Mouse (Mus musculus) liver, embryonic 15.5 days (tissue): ENCODE measurements around the gene Lman2l. TPM values are rescaled to one million over a fixed set of nuclear protein-coding genes. Genes with fewer than 3 reads are reported as not detected.

ENCODE experiments used
- ATAC-seq: fragments of 200-750 bp; cut with Nextera tagmentation; 2 replicates; pipeline ENCODE4 v1.8.0; 2017; ENCODE audit warnings: moderate number of reproducible peaks, mild to moderate bottlenecking, moderate library complexity; ENCODE audit not compliant: insufficient read depth
- H3K27ac ChIP-seq: fragments of 300-500 bp; sonication (generic); replicated peaks from 2 replicates; pipeline ENCODE4 v1.5.1; 2015; ENCODE audit warnings: mild to moderate bottlenecking, inconsistent platforms
- H3K27me3 ChIP-seq: fragments of 300-500 bp; sonication (generic); 2 replicates; pipeline ENCODE4 v1.6.1; 2015; ENCODE audit warnings: mild to moderate bottlenecking, inconsistent platforms
- H3K36me3 ChIP-seq: fragments of 300-500 bp; sonication (generic); replicated peaks from 2 replicates; pipeline ENCODE4 v1.6.1; 2015; ENCODE audit warnings: moderate library complexity, mild to moderate bottlenecking, inconsistent platforms
- H3K4me1 ChIP-seq: fragments of 300-500 bp; sonication (generic); replicated peaks from 2 replicates; pipeline ENCODE4 v1.6.1; 2015; ENCODE audit warnings: inconsistent platforms
- H3K4me2 ChIP-seq: fragments of 300-500 bp; sonication (generic); 2 replicates; pipeline ENCODE4 v1.6.1; 2015; ENCODE audit warnings: moderate library complexity, mild to moderate bottlenecking, inconsistent platforms
- H3K4me3 ChIP-seq: fragments of 300-500 bp; sonication (generic); replicated peaks from 2 replicates; pipeline ENCODE4 v1.5.1; 2015; ENCODE audit warnings: mild to moderate bottlenecking, inconsistent platforms
- H3K9ac ChIP-seq: fragments of 300-500 bp; sonication (generic); 2 replicates; pipeline ENCODE4 v1.6.1; 2015; ENCODE audit warnings: moderate library complexity, mild to moderate bottlenecking, inconsistent platforms
- H3K9me3 ChIP-seq: fragments of 300-500 bp; sonication (generic); replicated peaks from 2 replicates; pipeline ENCODE4 v1.6.1; 2016; ENCODE audit warnings: inconsistent platforms
- WGBS: fragments of 180-500 bp; shearing (Covaris S2); methylation state at CpG from one replicate; pipeline ENCODE4 v1.1.7; 2015; ENCODE audit warnings: mixed read lengths; ENCODE audit not compliant: insufficient replicate concordance; 5-methylcytosine and 5-hydroxymethylcytosine counted together
- polyA plus RNA-seq: library from polyadenylated mRNA; unstranded; fragments of >200 nt; fragmentation: Nextera tagmentation; extraction: Ambion mirVana; gene quantifications from 2 replicates; pipeline ENCODE4 v1.2.1, GENCODE M21; 2015

The Lman2l gene
- polyA plus RNA-seq, 1 experiment from 2014 or later, result 12.6 TPM

DNA sequence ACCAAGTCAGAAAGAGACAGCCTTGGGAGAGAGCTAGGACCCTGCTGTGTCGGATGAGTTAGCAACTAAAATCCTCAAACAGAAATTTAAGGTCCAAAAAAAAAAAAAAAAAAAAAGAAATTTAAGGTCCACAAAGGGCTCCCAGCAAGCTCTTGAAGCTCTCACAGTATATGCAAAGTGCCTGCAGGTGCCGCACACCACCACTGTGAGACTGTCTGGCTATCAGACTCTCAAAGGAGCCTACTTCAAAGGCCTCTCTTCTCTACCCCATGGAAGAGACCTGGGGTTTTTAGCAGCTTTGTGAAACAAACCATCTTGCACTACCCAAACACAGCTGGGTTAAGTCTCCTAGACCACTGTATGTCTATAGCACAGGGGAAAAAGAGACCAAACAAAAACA is 15.6 kb downstream of the Lman2l start:
- no peaks in the 10 kb centered on the region for H3K27me3 ChIP-seq
- no peak overlapping the region for H3K4me2 ChIP-seq
- H3K9me3 ChIP-seq, result no peaks in the 10 kb centered on the region
- H3K27ac ChIP-seq, result no peak overlapping the region
- ATAC-seq, result no peak
- H3K4me3 ChIP-seq, result no peak overlapping the region
- H3K9ac ChIP-seq, result no peak overlapping the region
- peaks cover 59% of the 10 kb centered on the region for H3K36me3 ChIP-seq
- no peaks in the 10 kb centered on the region for H3K4me1 ChIP-seq
- 74% methylated on average over 2 of the region's 2 CpGs for WGBS

DNA sequence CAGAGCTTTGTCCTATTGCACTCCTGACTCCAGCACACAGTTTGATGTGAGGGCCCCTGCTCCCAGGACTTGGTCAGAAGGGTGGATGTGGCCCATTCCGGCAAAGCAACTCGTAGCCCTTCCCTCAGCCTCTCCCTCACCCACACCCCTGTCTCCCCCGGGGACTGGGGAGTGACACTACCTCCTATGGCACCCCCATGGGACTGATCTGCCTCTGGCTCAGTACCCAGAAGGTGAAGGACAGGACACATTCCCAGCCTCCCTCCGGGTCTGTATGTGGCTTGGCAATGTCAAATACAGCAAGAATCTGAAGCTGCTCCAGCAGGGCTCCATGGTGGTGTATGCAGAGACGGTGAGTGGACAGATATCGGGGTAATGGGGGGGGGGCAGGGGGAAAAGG is 40.5 kb downstream of the Lman2l start:
- H3K36me3 ChIP-seq, result no peaks in the 10 kb centered on the region
- H3K4me3 ChIP-seq, result no peak overlapping the region
- no peaks in the 10 kb centered on the region for H3K4me1 ChIP-seq
- H3K4me2 ChIP-seq, result no peak overlapping the region
- no peak overlapping the region for H3K9ac ChIP-seq
- H3K27ac ChIP-seq, result no peak overlapping the region
- no peaks in the 10 kb centered on the region for H3K9me3 ChIP-seq
- H3K27me3 ChIP-seq, result no peaks in the 10 kb centered on the region
- ATAC-seq, result no peak
- WGBS, result 63% methylated on average over 6 of the region's 6 CpGs

DNA sequence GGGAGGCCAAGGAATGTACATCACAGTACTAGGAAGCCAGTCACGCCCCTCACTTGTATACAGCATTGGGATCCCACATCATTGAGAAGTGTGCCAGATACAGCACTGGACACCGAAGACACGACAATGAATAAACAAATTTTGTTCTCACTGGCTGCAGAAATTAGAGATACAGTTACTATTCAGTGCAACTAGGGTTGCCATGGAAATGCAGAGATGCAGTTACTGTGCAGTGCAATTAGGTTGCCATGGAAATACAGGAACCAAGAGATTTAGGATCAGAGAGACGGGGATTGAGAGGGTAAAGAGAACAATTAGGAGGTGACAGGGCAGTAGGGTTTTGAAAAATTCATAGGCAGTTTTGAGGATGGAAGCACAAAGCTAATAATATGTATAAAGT is 43.6 kb downstream of the Lman2l start:
- Histone ChIP-seq H3K27ac (no peak overlapping the region), H3K4me1 (no peaks in the 10 kb centered on the region), H3K4me3 (no peak overlapping the region), H3K36me3 (no peaks in the 10 kb centered on the region), H3K27me3 (no peaks in the 10 kb centered on the region), H3K4me2 (no peak overlapping the region), H3K9ac (no peak overlapping the region), H3K9me3 (no peaks in the 10 kb centered on the region)
- ATAC-seq, result no peak
- WGBS, result 65% methylated on average over 4 of the region's 4 CpGs

DNA sequence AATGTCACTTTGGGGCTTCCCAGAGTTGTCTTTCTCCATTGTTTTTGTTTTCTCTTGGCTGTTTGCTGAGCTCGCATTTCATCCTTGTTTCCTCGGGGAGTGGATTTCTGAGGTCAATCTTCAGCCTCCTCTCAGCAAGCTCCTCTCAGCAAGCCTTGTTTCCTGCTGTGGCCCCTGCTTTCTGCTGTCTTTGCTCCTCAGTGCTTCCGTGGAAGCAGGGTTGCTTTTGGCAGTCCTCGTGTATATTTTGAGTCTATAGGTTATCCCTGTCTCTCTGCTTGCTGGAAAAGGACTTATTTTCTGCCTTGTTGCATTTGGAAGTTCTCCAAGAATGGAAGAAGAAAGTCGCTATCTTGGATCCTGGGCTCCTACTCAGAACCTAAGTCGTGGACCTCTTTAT is 48.0 kb downstream of the Lman2l start:
- H3K27ac ChIP-seq, result no peak overlapping the region
- H3K9me3 ChIP-seq, result no peaks in the 10 kb centered on the region
- no peaks in the 10 kb centered on the region for H3K36me3 ChIP-seq
- H3K27me3 ChIP-seq, result no peaks in the 10 kb centered on the region
- 29% methylated on average over 6 of the region's 6 CpGs for WGBS
- H3K4me2 ChIP-seq, result no peak overlapping the region
- H3K4me3 ChIP-seq, result no peak overlapping the region
- no peaks in the 10 kb centered on the region for H3K4me1 ChIP-seq
- no peak overlapping the region for H3K9ac ChIP-seq
- ATAC-seq, result no peak

DNA sequence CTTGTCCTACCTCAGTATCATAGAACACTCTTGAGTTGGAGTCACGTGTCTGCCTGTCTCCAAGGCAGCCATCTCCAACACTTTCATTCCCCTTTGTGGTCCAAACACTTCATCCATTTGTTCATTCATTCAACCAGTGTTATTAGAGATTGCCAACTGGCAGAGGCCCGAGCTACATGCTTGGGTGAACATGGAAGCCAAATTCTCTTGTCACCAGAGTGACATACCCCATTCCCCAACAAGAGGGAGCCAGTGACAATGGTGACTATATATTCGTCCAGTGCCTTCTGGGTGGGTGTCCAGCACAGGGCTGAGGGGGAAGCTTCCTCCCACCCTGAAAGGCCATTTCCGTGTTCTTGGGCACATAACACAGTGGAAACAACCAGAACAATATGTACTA is 65.5 kb downstream of the Lman2l start:
- Histone ChIP-seq H3K9ac (no peak overlapping the region), H3K27ac (no peak overlapping the region), H3K9me3 (no peaks in the 10 kb centered on the region), H3K4me3 (no peak overlapping the region), H3K4me2 (no peak overlapping the region), H3K36me3 (no peaks in the 10 kb centered on the region), H3K4me1 (peaks cover 14% of the 10 kb centered on the region; the same call in 1 of the 2 replicates), H3K27me3 (peaks cover 5% of the 10 kb centered on the region)
- WGBS, result 41% methylated on average over 4 of the region's 4 CpGs
- ATAC-seq, result no peak

DNA sequence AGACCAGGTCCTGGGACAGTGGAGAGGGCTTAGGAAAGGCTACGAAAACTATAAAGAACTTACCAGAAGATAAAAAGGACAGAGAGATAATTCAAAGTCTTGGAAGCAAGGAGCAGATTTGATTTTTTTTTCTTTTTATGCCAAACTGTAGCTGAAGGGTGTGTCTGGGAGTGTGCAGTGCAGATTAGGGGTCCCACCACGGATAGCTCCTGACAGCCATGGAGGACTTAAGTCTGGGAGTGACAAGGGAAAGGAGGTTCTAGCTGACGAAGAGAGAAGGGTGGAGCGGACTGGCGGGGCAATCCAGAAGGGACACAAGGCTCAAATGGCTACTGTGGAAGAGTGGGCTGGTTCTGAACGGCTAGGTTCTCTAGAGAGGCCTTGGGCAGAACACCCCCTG is 66.2 kb downstream of the Lman2l start:
- peaks cover 9% of the 10 kb centered on the region for H3K27me3 ChIP-seq
- H3K27ac ChIP-seq, result no peak overlapping the region
- H3K36me3 ChIP-seq, result no peaks in the 10 kb centered on the region
- no peaks in the 10 kb centered on the region for H3K9me3 ChIP-seq
- no peak overlapping the region for H3K9ac ChIP-seq
- peaks cover 14% of the 10 kb centered on the region; the same call in 1 of the 2 replicates for H3K4me1 ChIP-seq
- H3K4me3 ChIP-seq, result no peak overlapping the region
- ATAC-seq, result no peak
- WGBS, result 31% methylated on average over 6 of the region's 6 CpGs
- H3K4me2 ChIP-seq, result no peak overlapping the region

DNA sequence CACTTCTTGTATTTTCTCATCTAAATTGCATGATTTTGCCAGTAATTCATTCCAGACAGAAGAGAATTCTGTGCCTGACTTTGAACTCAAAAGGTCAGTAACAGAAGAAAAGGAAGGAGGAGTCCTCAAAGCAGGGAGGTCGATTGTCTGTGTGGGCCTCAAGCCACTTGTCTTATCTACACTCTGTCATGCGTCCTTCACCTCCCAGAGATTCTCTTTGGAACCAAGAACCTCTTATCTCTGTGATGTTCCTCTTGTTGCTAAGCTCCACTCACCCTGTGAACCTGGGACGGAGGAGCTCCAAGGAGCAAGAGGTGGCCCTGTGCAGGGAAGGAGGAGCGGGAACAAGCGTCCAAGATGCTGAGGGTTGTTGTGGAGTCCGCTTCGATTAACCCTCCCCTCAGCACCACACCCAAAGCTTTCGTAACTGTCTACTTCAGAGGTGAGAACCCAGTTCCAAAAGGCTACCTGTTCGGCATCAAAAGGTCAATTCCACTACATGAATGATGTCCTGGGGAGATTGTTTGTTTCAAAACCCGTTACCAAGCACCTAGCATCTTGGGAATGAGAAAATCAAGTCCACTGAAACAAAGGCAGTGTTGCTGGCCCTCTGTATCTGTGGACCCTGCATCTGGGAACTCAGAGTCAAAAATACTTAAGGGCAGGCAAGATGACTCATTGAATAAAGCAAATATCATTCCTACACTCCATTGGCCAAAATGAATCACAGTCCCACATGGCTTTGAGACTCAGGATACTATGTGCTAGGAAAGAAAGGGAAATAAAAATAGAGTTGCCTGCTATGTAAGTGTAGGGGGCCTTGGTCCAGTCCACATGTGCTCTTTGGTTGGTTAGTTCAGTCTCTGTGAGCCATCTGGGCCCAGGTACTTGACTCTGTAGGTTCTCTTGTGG is 72.9 kb downstream of the Lman2l start, which contains the start of gene Fer1l5:
Gene Fer1l5, plus strand, starts transcription at position 358 of the 912 bp plus-strand sequence.
- Histone ChIP-seq H3K27me3 (peaks cover 26% of the 10 kb centered on the region), H3K4me2 (no peak within 1 kb of the TSS), H3K9me3 (no peaks in the 10 kb centered on the region), H3K27ac (no peak within 1 kb of the TSS), H3K4me1 (peaks cover 31% of the 10 kb centered on the region), H3K4me3 (no peak within 1 kb of the TSS), H3K36me3 (no peaks in the 10 kb centered on the region; the same call in 1 of the 2 replicates), H3K9ac (no peak within 1 kb of the TSS)
- ATAC-seq, result no peak
- WGBS, result 40% methylated on average over 10 of the region's 10 CpGs

DNA sequence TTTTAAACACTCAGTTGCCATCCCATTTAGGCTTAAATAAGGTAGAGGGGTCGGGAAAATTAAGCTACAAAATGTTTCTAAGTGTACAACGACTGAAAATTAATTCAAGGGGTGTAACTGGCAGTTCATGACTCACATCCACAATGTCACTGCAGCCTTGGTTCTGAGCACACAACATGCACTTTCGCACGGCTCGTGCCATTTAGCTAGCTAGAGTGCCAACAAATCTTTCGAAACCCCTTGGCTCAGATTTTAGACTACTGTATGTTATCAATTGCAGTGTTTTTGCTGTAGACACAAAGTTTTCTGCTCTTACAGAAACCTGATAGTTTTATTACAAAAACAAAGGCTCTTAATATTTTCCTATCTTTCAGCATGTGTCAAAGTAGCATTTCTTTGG is 74.2 kb downstream of the Lman2l start:
- H3K4me3 ChIP-seq, result no peak overlapping the region
- H3K4me1 ChIP-seq, result peaks cover 36% of the 10 kb centered on the region
- WGBS, result 68% methylated on average over 6 of the region's 6 CpGs
- no peak for ATAC-seq
- H3K9me3 ChIP-seq, result no peaks in the 10 kb centered on the region
- H3K27me3 ChIP-seq, result peaks cover 25% of the 10 kb centered on the region
- H3K4me2 ChIP-seq, result no peak overlapping the region
- H3K9ac ChIP-seq, result no peak overlapping the region
- H3K36me3 ChIP-seq, result peaks cover 8% of the 10 kb centered on the region; the same call in 1 of the 2 replicates
- H3K27ac ChIP-seq, result no peak overlapping the region

Other genes starting within 250 kb of the Lman2l start
- 19.4 and 19.5 TPM in 2 replicates for gene Uggt1, start 200.6 kb downstream of the Lman2l start, polyA plus RNA-seq
- 2.4 and 3.0 TPM in 2 replicates for gene Neurl3, start 170.6 kb downstream of the Lman2l start, polyA plus RNA-seq
- 3.5 and 4.2 TPM in 2 replicates for gene Arid5a, start 137.5 kb downstream of the Lman2l start, polyA plus RNA-seq
- 12.4 and 12.6 TPM in 2 replicates for gene Kansl3, start 76.1 kb downstream of the Lman2l start, polyA plus RNA-seq
- 0.23 and 0.24 TPM in 2 replicates for gene Fer1l5, start 73.0 kb downstream of the Lman2l start, polyA plus RNA-seq
- gene Cnnm4, start 26.3 kb upstream of the Lman2l start, polyA plus RNA-seq, result 2.7 and 2.9 TPM in 2 replicates
- 1.0 and 1.1 TPM in 2 replicates for gene Cnnm3, start 66.6 kb upstream of the Lman2l start, polyA plus RNA-seq
- 2.3 and 2.9 TPM in 2 replicates for gene Ankrd23, start 91.6 kb upstream of the Lman2l start, polyA plus RNA-seq
- gene Gm42417, start 94.2 kb upstream of the Lman2l start, polyA plus RNA-seq, result not detected in 2 replicates
- 6.2 and 7.0 TPM in 2 replicates for gene Ankrd39, start 102.2 kb upstream of the Lman2l start, polyA plus RNA-seq
- 1.9 and 2.0 TPM in 2 replicates for gene Sema4c, start 113.1 kb upstream of the Lman2l start, polyA plus RNA-seq
- gene Fam178b, start 237.9 kb upstream of the Lman2l start, polyA plus RNA-seq, result 0.10 and 0.15 TPM in 2 replicates
- gene Cox5b, start 246.2 kb upstream of the Lman2l start, polyA plus RNA-seq, result 362 and 401 TPM in 2 replicates